Mouse (Mus musculus): ENCODE measurements around the gene Agtpbp1. TPM values are rescaled to one million over a fixed set of nuclear protein-coding genes. Genes with fewer than 3 reads are reported as not detected.
"Not testable (repeated sequence)": the region's sequence is repeated elsewhere in the genome, so short reads cannot be mapped to it uniquely, and the experiment has no call there.

Agtpbp1 gene
- polyA plus RNA-seq, 1 experiment from 2014 or later: 24.5 TPM

DNA sequence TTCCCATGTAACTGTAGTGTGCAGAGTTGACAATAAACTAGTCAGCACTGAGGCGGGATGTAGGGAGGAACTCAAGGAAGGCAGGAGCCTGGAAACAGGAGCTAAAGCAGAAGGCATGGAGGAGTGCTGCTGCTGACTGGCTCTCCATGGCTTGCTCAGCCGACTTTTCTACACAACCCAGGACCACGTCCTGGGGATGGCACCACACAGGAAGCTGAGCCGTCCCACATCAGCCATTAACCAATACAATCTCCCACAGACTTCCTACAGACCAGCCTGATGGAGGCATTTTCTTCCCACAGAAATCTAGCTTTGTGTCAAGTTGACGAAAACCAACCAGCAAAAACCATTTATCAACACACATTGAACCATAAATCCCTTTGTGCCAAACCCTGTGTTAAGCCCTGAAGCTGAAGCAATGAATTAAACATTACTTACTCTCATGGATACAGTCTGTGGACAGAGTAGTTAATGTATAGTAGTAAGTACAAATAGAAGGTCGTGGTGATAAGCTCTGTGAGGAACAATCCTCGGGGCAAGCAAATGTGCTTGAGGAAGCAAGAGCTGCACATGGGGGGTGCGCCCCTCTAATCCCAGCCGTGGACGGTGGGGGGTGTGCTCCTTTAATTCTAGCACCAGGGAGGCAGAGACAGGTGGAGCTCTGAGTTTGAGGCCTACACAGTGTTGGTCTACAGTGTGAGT, 20.3 kb upstream of the Agtpbp1 start:
- ATAC-seq (ENCODE audit: low FRiP score): no peak
- H3K4me3 ChIP-seq (replicated peaks): no peak overlapping the region
- no peak overlapping the region for H3K27ac ChIP-seq
- H3K27me3 ChIP-seq: no peaks in the 10 kb centered on the region
- no peak overlapping the region for H3K9ac ChIP-seq
- H3K36me3 ChIP-seq (replicated peaks): peaks cover 89% of the 10 kb centered on the region
- H3K4me2 ChIP-seq: no peak overlapping the region
- H3K4me1 ChIP-seq: no peaks in the 10 kb centered on the region
- no peaks in the 10 kb centered on the region for H3K9me3 ChIP-seq
- 91% methylated on average over 10 of the region's 10 CpGs for WGBS

DNA sequence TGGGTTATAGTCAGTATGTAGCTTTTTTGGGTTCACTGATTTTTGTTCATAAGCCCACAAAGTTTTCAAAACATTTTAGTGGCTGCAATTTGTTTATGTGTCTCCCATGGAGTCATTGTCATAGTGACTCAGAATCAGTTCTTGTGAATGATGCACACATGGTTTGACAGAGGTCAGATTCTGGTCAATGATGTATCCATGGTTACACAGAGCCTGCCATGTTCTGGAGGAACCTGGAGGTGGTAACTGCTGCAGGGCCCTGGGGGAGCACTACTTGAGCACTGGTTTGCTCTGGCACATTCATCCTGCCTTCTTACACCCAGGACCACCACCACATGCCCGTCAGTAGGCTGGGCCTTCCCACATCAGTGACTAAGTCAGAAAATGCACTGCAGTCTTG, 19.5 kb upstream of the Agtpbp1 start:
- H3K27ac ChIP-seq: no peak overlapping the region
- H3K4me3 ChIP-seq (replicated peaks): no peak overlapping the region
- H3K9ac ChIP-seq: no peak overlapping the region
- no peak for ATAC-seq (ENCODE audit: low FRiP score)
- H3K4me1 ChIP-seq: no peaks in the 10 kb centered on the region
- H3K36me3 ChIP-seq (replicated peaks): peaks cover 89% of the 10 kb centered on the region
- H3K4me2 ChIP-seq: no peak overlapping the region
- no peaks in the 10 kb centered on the region for H3K9me3 ChIP-seq
- no peaks in the 10 kb centered on the region for H3K27me3 ChIP-seq
- 71% methylated on average over 1 of the region's 1 CpGs for WGBS

DNA sequence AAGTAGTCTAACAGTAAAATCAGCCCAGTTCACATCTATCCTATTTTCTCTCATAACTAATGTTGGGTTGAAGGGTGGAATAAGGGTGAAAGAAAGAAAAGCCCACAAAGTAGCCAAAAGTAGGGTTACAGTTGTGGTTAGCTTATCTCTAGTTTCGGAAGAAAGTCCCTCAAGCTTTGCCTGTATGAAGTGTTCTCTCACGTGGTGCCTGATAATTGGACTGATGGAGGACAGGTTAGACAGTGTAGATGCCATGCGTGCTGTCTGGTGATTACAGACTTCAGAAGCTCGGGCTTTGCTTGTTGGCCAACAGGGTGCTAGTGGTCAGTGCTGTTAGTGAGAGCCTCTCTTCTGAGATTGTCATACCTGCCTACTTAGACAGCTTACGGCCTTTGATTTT, 18.1 kb upstream of the Agtpbp1 start:
- Histone ChIP-seq H3K9me3 (no peaks in the 10 kb centered on the region), H3K9ac (no peak overlapping the region), H3K36me3 (replicated peaks) (peaks cover 78% of the 10 kb centered on the region), H3K4me2 (no peak overlapping the region), H3K27me3 (no peaks in the 10 kb centered on the region), H3K4me3 (replicated peaks) (no peak overlapping the region), H3K4me1 (no peaks in the 10 kb centered on the region), H3K27ac (no peak overlapping the region)
- no peak for ATAC-seq (ENCODE audit: low FRiP score)
- 97% methylated on average over 5 of the region's 5 CpGs for WGBS

- H3K36me3 ChIP-seq (replicated peaks): peaks cover 82% of the 10 kb centered on the region
- no peaks in the 10 kb centered on the region for H3K9me3 ChIP-seq
- H3K4me1 ChIP-seq: peaks cover 5% of the 10 kb centered on the region
- no peak overlapping the region for H3K4me2 ChIP-seq
- H3K9ac ChIP-seq: no peak overlapping the region
- 79% methylated on average over 1 of the region's 1 CpGs for WGBS
- no peak overlapping the region for H3K4me3 ChIP-seq (replicated peaks)
- no peak for ATAC-seq (ENCODE audit: low FRiP score)
- no peaks in the 10 kb centered on the region for H3K27me3 ChIP-seq
- no peak overlapping the region for H3K27ac ChIP-seq
Measured at GRCm38 (mm10) chr13:59592630-59593029, 7.6 kb upstream of the Agtpbp1 start.

DNA sequence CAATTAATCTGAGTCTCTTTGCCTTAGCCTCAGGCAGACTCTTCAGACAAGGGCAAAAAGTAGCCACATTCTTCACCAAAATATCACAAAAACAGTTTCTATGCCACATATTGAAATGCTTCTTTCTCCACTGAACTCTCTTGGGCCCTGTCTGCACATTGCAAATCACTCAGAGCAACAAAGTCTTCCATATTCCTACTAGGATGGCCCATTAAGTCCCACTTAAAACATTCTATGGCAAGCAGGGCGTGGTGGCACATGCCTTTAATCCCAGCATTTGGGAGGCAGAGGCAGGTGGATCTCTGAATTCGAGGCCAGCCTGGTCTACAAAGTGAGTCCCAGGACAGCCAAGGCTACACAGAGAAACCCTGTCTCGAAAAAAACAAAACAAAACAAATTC, 7.0 kb upstream of the Agtpbp1 start:
- H3K4me3 ChIP-seq (replicated peaks); ATAC-seq (ENCODE audit: low FRiP score); H3K9ac ChIP-seq; H3K9me3 ChIP-seq; H3K27ac ChIP-seq; H3K27me3 ChIP-seq; H3K4me2 ChIP-seq: not testable (repeated sequence)
- Histone ChIP-seq H3K36me3 (replicated peaks) (peaks cover 84% of the 10 kb centered on the region), H3K4me1 (peaks cover 10% of the 10 kb centered on the region)
- WGBS: 97% methylated on average over 3 of the region's 3 CpGs

DNA sequence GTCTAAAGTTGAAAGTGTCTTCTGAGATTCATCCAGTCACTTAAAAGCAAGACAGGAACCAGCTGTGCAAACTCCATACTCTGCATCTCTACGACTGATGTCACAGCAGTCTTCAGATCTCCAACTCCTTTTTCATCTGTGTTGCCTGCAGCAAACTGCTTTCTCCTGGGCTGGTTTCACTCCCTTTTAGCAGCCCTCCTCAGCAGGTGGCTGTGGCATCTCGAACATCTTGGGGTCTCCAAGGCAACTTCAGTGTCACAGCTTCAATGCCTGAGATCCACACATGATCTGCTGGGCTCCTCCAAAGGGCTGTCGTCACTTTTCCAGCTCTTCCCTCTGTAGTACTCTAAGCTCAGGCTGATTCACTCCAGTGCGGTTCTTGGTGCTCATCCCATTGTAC, 5.7 kb upstream of the Agtpbp1 start:
- Histone ChIP-seq H3K27ac (no peak overlapping the region), H3K4me2 (no peak overlapping the region), H3K9ac (no peak overlapping the region), H3K4me3 (replicated peaks) (no peak overlapping the region), H3K27me3 (no peaks in the 10 kb centered on the region), H3K9me3 (no peaks in the 10 kb centered on the region), H3K36me3 (replicated peaks) (peaks cover 76% of the 10 kb centered on the region), H3K4me1 (peaks cover 22% of the 10 kb centered on the region)
- WGBS: 93% methylated on average over 4 of the region's 4 CpGs
- ATAC-seq (ENCODE audit: low FRiP score): no peak

DNA sequence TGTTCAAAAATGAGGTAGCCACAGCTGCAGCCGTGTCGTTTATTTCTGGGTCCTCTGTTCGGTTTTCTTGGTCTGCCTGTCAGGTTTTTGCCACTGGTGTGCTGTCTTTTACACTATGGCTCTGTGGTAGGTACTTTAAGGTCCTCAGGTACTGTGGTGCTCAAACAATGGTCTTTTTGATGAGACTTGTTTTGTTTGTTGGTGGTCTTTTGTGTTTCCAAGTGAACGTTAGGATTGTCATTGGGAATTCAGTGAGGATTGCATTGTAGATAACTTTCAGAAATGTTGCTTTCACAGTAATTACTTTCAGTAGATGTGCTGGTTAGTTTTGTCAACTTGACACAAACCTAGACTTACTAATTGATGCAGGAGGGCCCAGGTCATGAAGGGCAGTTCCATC, 4.6 kb upstream of the Agtpbp1 start:
- no peak overlapping the region for H3K27ac ChIP-seq
- H3K4me1 ChIP-seq: peaks cover 22% of the 10 kb centered on the region
- H3K4me3 ChIP-seq (replicated peaks): no peak overlapping the region
- peaks cover 72% of the 10 kb centered on the region for H3K36me3 ChIP-seq (replicated peaks)
- ATAC-seq (ENCODE audit: low FRiP score): no peak
- WGBS: 77% methylated on average over 4 of the region's 4 CpGs
- H3K4me2 ChIP-seq: no peak overlapping the region
- H3K27me3 ChIP-seq: no peaks in the 10 kb centered on the region
- H3K9ac ChIP-seq: no peak overlapping the region
- no peaks in the 10 kb centered on the region for H3K9me3 ChIP-seq

- 90% methylated on average over 2 of the region's 2 CpGs for WGBS
- H3K4me1 ChIP-seq: peaks cover 26% of the 10 kb centered on the region
- no peaks in the 10 kb centered on the region for H3K27me3 ChIP-seq
- H3K4me2 ChIP-seq: peak overlapping the region; percentile 85; the same call in 1 of the 2 replicates
- no peak overlapping the region for H3K27ac ChIP-seq
- peak overlapping the region; percentile 38 for H3K9ac ChIP-seq
- H3K9me3 ChIP-seq: no peaks in the 10 kb centered on the region
- ATAC-seq (ENCODE audit: low FRiP score): no peak
- H3K4me3 ChIP-seq (replicated peaks): no peak overlapping the region
- H3K36me3 ChIP-seq (replicated peaks): peaks cover 52% of the 10 kb centered on the region
Measured at GRCm38 (mm10) chr13:59587201-59587600, 2.2 kb upstream of the Agtpbp1 start.

GRCm38 (mm10) chr13:59585648-59586005, 600 bp upstream of the Agtpbp1 start:
- WGBS: 0% methylated on average over 28 of the region's 28 CpGs
- no peaks in the 10 kb centered on the region for H3K9me3 ChIP-seq
- no peak for ATAC-seq (ENCODE audit: low FRiP score)
- H3K27me3 ChIP-seq: no peaks in the 10 kb centered on the region
- H3K4me3 ChIP-seq (replicated peaks): peak overlapping the region; percentile 88
- H3K9ac ChIP-seq: peak overlapping the region; percentile 90
- peak overlapping the region; percentile 85 for H3K4me2 ChIP-seq
- peak overlapping the region; percentile 81 for H3K27ac ChIP-seq
- peaks cover 37% of the 10 kb centered on the region for H3K36me3 ChIP-seq (replicated peaks)
- H3K4me1 ChIP-seq: peaks cover 26% of the 10 kb centered on the region

GRCm38 (mm10) chr13:59584481-59584880, 546 bp downstream of the Agtpbp1 start:
- Histone ChIP-seq H3K9me3 (no peaks in the 10 kb centered on the region), H3K36me3 (replicated peaks) (peaks cover 25% of the 10 kb centered on the region), H3K4me2 (peak overlapping the region; percentile 93), H3K27ac (0 out of 2 replicates have a peak overlapping the region, but pooled peaks have one; percentile 32), H3K4me3 (replicated peaks) (peak overlapping the region; percentile 88), H3K27me3 (no peaks in the 10 kb centered on the region), H3K4me1 (peaks cover 26% of the 10 kb centered on the region), H3K9ac (peak overlapping the region; percentile 71)
- peak; percentile 46 for ATAC-seq (ENCODE audit: low FRiP score)
- WGBS: 2% methylated on average over 9 of the region's 9 CpGs

- H3K4me3 ChIP-seq (replicated peaks): no peak overlapping the region
- H3K4me2 ChIP-seq: no peak overlapping the region
- H3K27ac ChIP-seq: no peak overlapping the region
- H3K9ac ChIP-seq: no peak overlapping the region
- no peak for ATAC-seq (ENCODE audit: low FRiP score)
- 96% methylated on average over 4 of the region's 4 CpGs for WGBS
- H3K9me3 ChIP-seq: no peaks in the 10 kb centered on the region
- H3K27me3 ChIP-seq: no peaks in the 10 kb centered on the region
- peaks cover 8% of the 10 kb centered on the region for H3K4me1 ChIP-seq
- H3K36me3 ChIP-seq (replicated peaks): no peaks in the 10 kb centered on the region
Measured at GRCm38 (mm10) chr13:59580954-59581353, 4.1 kb downstream of the Agtpbp1 start.

- Histone ChIP-seq H3K4me3 (replicated peaks) (no peak overlapping the region), H3K27me3 (no peaks in the 10 kb centered on the region), H3K4me2 (no peak overlapping the region), H3K27ac (no peak overlapping the region), H3K4me1 (no peaks in the 10 kb centered on the region), H3K9me3 (no peaks in the 10 kb centered on the region), H3K36me3 (replicated peaks) (no peaks in the 10 kb centered on the region), H3K9ac (no peak overlapping the region)
- no peak for ATAC-seq (ENCODE audit: low FRiP score)
- WGBS: 92% methylated on average over 2 of the region's 2 CpGs
Measured at GRCm38 (mm10) chr13:59572549-59572948, 12.5 kb downstream of the Agtpbp1 start.

DNA sequence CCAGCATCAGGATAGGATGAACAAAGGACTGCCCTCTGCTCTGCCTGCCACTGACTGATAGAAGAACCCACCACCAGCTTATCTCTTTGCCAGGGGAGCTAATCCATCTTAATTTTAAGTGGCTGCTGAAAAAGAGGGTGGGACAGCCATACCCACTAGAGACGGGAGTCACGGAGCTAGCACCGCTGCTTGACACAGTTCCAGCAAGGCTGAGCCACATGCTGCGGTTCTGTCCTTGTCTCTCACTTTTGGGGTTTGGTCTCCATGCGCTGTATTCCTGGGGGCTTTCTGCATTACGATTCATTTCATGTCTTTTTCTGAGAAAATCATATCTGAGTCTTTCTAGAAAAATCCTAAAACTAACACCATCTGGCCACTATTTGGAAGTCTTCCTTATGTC, 13.9 kb downstream of the Agtpbp1 start:
- Histone ChIP-seq H3K4me2 (no peak overlapping the region), H3K9me3 (no peaks in the 10 kb centered on the region), H3K27ac (no peak overlapping the region), H3K4me3 (replicated peaks) (no peak overlapping the region), H3K4me1 (no peaks in the 10 kb centered on the region), H3K9ac (no peak overlapping the region), H3K27me3 (no peaks in the 10 kb centered on the region), H3K36me3 (replicated peaks) (no peaks in the 10 kb centered on the region)
- WGBS: 91% methylated on average over 6 of the region's 6 CpGs
- no peak for ATAC-seq (ENCODE audit: low FRiP score)
